Mouse (Mus musculus): Measurements from ENCODE around the gene Kcnf1. TPM values are rescaled to one million over a fixed set of nuclear protein-coding genes. Genes with fewer than 3 reads are reported as not detected.
"Not testable (repeated sequence)": the region's sequence is repeated elsewhere in the genome, so short reads cannot be mapped to it uniquely, and the experiment has no call there.

Kcnf1 gene
- polyA plus RNA-seq, 1 experiment from 2014 or later, result 0.24 TPM

GRCm38 (mm10) chr12:17141791-17142190, 34.9 kb downstream of the Kcnf1 start:
- H3K4me2 ChIP-seq (ENCODE audit: low read depth, low read length), result no peak overlapping the region
- H3K9me3 ChIP-seq (replicated peaks; ENCODE audit: control insufficient read depth, low read length), result no peaks in the 10 kb centered on the region
- H3K9ac ChIP-seq (ENCODE audit: low read depth, low read length), result no peak overlapping the region
- no peaks in the 10 kb centered on the region for H3K36me3 ChIP-seq (ENCODE audit: control insufficient read depth, insufficient read depth)
- H3K27me3 ChIP-seq (ENCODE audit: control insufficient read depth, insufficient read depth, low read depth, low read length), result no peaks in the 10 kb centered on the region
- ATAC-seq (ENCODE audit: low read depth), result no peak
- no peak overlapping the region for H3K4me3 ChIP-seq (ENCODE audit: low read depth, low read length)
- H3K4me1 ChIP-seq (ENCODE audit: control insufficient read depth, low read depth, low read length), result no peaks in the 10 kb centered on the region
- H3K27ac ChIP-seq (ENCODE audit: low read length), result no peak overlapping the region
- WGBS (ENCODE audit: insufficient replicate concordance), result 28% methylated on average over 2 of the region's 2 CpGs

- 54% methylated on average over 3 of the region's 3 CpGs for WGBS (ENCODE audit: insufficient replicate concordance)
Measured at GRCm38 (mm10) chr12:17140436-17140835, 36.3 kb downstream of the Kcnf1 start.

GRCm38 (mm10) chr12:17134546-17135096, 42.1 kb downstream of the Kcnf1 start:
- Histone ChIP-seq H3K9me3 (replicated peaks; ENCODE audit: control insufficient read depth, low read length) (no peaks in the 10 kb centered on the region), H3K4me1 (ENCODE audit: control insufficient read depth, low read depth, low read length) (no peaks in the 10 kb centered on the region), H3K27me3 (ENCODE audit: control insufficient read depth, insufficient read depth, low read depth, low read length) (no peaks in the 10 kb centered on the region), H3K4me2 (ENCODE audit: low read depth, low read length) (no peak overlapping the region), H3K4me3 (ENCODE audit: low read depth, low read length) (no peak overlapping the region), H3K9ac (ENCODE audit: low read depth, low read length) (no peak overlapping the region), H3K36me3 (ENCODE audit: control insufficient read depth, insufficient read depth) (no peaks in the 10 kb centered on the region), H3K27ac (ENCODE audit: low read length) (no peak overlapping the region)
- ATAC-seq (ENCODE audit: low read depth), result no peak
- 46% methylated on average over 9 of the region's 9 CpGs for WGBS (ENCODE audit: insufficient replicate concordance)

More at GRCm38 (mm10) chr12:17140436-17140835, 36.3 kb downstream of the Kcnf1 start:
- H3K4me3 ChIP-seq (ENCODE audit: low read depth, low read length), result no peak overlapping the region
- H3K4me1 ChIP-seq (ENCODE audit: control insufficient read depth, low read depth, low read length), result no peaks in the 10 kb centered on the region
- no peak for ATAC-seq (ENCODE audit: low read depth)
- H3K27me3 ChIP-seq (ENCODE audit: control insufficient read depth, insufficient read depth, low read depth, low read length), result no peaks in the 10 kb centered on the region
- H3K27ac ChIP-seq (ENCODE audit: low read length), result no peak overlapping the region
- H3K9me3 ChIP-seq (replicated peaks; ENCODE audit: control insufficient read depth, low read length), result no peaks in the 10 kb centered on the region
- H3K9ac ChIP-seq (ENCODE audit: low read depth, low read length), result no peak overlapping the region
- no peaks in the 10 kb centered on the region for H3K36me3 ChIP-seq (ENCODE audit: control insufficient read depth, insufficient read depth)
- H3K4me2 ChIP-seq (ENCODE audit: low read depth, low read length), result no peak overlapping the region

GRCm38 (mm10) chr12:17132243-17132642, 44.4 kb downstream of the Kcnf1 start:
- no peaks in the 10 kb centered on the region for H3K27me3 ChIP-seq (ENCODE audit: control insufficient read depth, insufficient read depth, low read depth, low read length)
- H3K27ac ChIP-seq (ENCODE audit: low read length), result no peak overlapping the region
- no peaks in the 10 kb centered on the region for H3K4me1 ChIP-seq (ENCODE audit: control insufficient read depth, low read depth, low read length)
- H3K4me3 ChIP-seq (ENCODE audit: low read depth, low read length), result no peak overlapping the region
- no peak overlapping the region for H3K4me2 ChIP-seq (ENCODE audit: low read depth, low read length)
- H3K9ac ChIP-seq (ENCODE audit: low read depth, low read length), result no peak overlapping the region
- 64% methylated on average over 8 of the region's 8 CpGs for WGBS (ENCODE audit: insufficient replicate concordance)
- H3K36me3 ChIP-seq (ENCODE audit: control insufficient read depth, insufficient read depth), result no peaks in the 10 kb centered on the region
- no peak for ATAC-seq (ENCODE audit: low read depth)
- H3K9me3 ChIP-seq (replicated peaks; ENCODE audit: control insufficient read depth, low read length), result no peaks in the 10 kb centered on the region

GRCm38 (mm10) chr12:17131563-17131962, 45.1 kb downstream of the Kcnf1 start:
- ATAC-seq (ENCODE audit: low read depth), result no peak
- no peaks in the 10 kb centered on the region for H3K27me3 ChIP-seq (ENCODE audit: control insufficient read depth, insufficient read depth, low read depth, low read length)
- 70% methylated on average over 10 of the region's 10 CpGs for WGBS (ENCODE audit: insufficient replicate concordance)

GRCm38 (mm10) chr12:17122881-17123280, 53.8 kb downstream of the Kcnf1 start:
- not testable (repeated sequence) for H3K9ac ChIP-seq (ENCODE audit: low read depth, low read length); H3K9me3 ChIP-seq (replicated peaks; ENCODE audit: control insufficient read depth, low read length); H3K4me3 ChIP-seq (ENCODE audit: low read depth, low read length); H3K27me3 ChIP-seq (ENCODE audit: control insufficient read depth, insufficient read depth, low read depth, low read length); ATAC-seq (ENCODE audit: low read depth); H3K4me2 ChIP-seq (ENCODE audit: low read depth, low read length); H3K27ac ChIP-seq (ENCODE audit: low read length); H3K36me3 ChIP-seq (ENCODE audit: control insufficient read depth, insufficient read depth); H3K4me1 ChIP-seq (ENCODE audit: control insufficient read depth, low read depth, low read length)
- WGBS (ENCODE audit: insufficient replicate concordance), result 81% methylated on average over 11 of the region's 12 CpGs

More at GRCm38 (mm10) chr12:17131563-17131962, 45.1 kb downstream of the Kcnf1 start:
- H3K4me3 ChIP-seq (ENCODE audit: low read depth, low read length), result no peak overlapping the region
- no peaks in the 10 kb centered on the region for H3K9me3 ChIP-seq (replicated peaks; ENCODE audit: control insufficient read depth, low read length)
- H3K27ac ChIP-seq (ENCODE audit: low read length), result no peak overlapping the region
- no peak overlapping the region for H3K4me2 ChIP-seq (ENCODE audit: low read depth, low read length)
- H3K4me1 ChIP-seq (ENCODE audit: control insufficient read depth, low read depth, low read length), result no peaks in the 10 kb centered on the region
- H3K9ac ChIP-seq (ENCODE audit: low read depth, low read length), result no peak overlapping the region
- H3K36me3 ChIP-seq (ENCODE audit: control insufficient read depth, insufficient read depth), result no peaks in the 10 kb centered on the region

Other genes starting within 250 kb of the Kcnf1 start
- gene Pqlc3, start 176.5 kb downstream of the Kcnf1 start, polyA plus RNA-seq (2015; fragmentation: Nextera tagmentation; extraction: Ambion mirVana), result 4.3 and 5.9 TPM in 2 replicates
- gene 2410004P03Rik, start 165.2 kb downstream of the Kcnf1 start, polyA plus RNA-seq (2015; fragmentation: Nextera tagmentation; extraction: Ambion mirVana), result 0.07 TPM in 1 of 2 replicates, not detected in the other
- gene Pdia6, start 89.7 kb upstream of the Kcnf1 start, polyA plus RNA-seq (2015; fragmentation: Nextera tagmentation; extraction: Ambion mirVana), result 234 and 243 TPM in 2 replicates
- 0.12 TPM in 1 of 2 replicates, not detected in the other for gene Atp6v1c2, start 152.5 kb upstream of the Kcnf1 start, polyA plus RNA-seq (2015; fragmentation: Nextera tagmentation; extraction: Ambion mirVana)
- gene Nol10, start 171.6 kb upstream of the Kcnf1 start, polyA plus RNA-seq (2015; fragmentation: Nextera tagmentation; extraction: Ambion mirVana), result 7.5 and 8.1 TPM in 2 replicates

Measured in liver, embryonic 16.5 days (tissue).